Mouse (Mus musculus) ES-E14 (cell line): ENCODE results near the gene Slc39a13. TPM values are rescaled to one million over a fixed set of nuclear protein-coding genes. Genes with fewer than 3 reads are reported as not detected.

ENCODE experiments used
- DNase-seq: peaks from one replicate; pipeline ENCODE4 v3.0.0-alpha.2; 2013; ENCODE audit warnings: low read depth, low spot score
- H3K27ac ChIP-seq: 2 replicates; pipeline ENCODE4 v1.5.1; 2012; ENCODE audit warnings: low read depth, mild to moderate bottlenecking, low read length, moderate library complexity, mixed read lengths; ENCODE audit not compliant: poor library complexity, insufficient read depth, severe bottlenecking
- H3K36me3 ChIP-seq: 2 replicates; pipeline ENCODE4 v1.6.1; 2012; ENCODE audit warnings: mild to moderate bottlenecking, low read length, moderate library complexity, mixed read lengths; ENCODE audit not compliant: control insufficient read depth, poor library complexity, insufficient read depth, severe bottlenecking
- H3K4me1 ChIP-seq, 2 experiments: fragments of 150-350 bp in 1 of 2; sonication (generic) in 1 of 2; 2 replicates each; pipeline ENCODE4 v1.6.1; 2012; ENCODE audit warnings: low read length in 2 of 2, mild to moderate bottlenecking in 1 of 2, mixed read lengths in 1 of 2; ENCODE audit not compliant: control insufficient read depth in 2 of 2, insufficient read depth in 2 of 2, poor library complexity in 1 of 2
- H3K4me3 ChIP-seq, 2 experiments: fragments of 150-350 bp in 1 of 2; sonication (generic) in 1 of 2; 2 replicates each; pipeline ENCODE4 v1.5.1; 2012; ENCODE audit warnings: low read length in 2 of 2, low read depth in 1 of 2, mild to moderate bottlenecking in 1 of 2, mixed read lengths in 1 of 2; ENCODE audit not compliant: insufficient read depth in 1 of 2, poor library complexity in 1 of 2, severe bottlenecking in 1 of 2
- H3K9ac ChIP-seq: 2 replicates; pipeline ENCODE4 v1.6.1; 2012; ENCODE audit warnings: low read depth, mild to moderate bottlenecking, low read length, mixed read lengths; ENCODE audit not compliant: poor library complexity, insufficient read depth, severe bottlenecking
- H3K9me3 ChIP-seq: fragments of 150-350 bp; sonication (generic); 2 replicates; pipeline ENCODE4 v1.6.1; 2012; ENCODE audit warnings: low read depth, mild to moderate bottlenecking, low read length; ENCODE audit not compliant: control insufficient read depth, insufficient read depth
- CHD2 ChIP-seq: IDR thresholded peaks from 2 replicates; pipeline ENCODE4 v1.6.1; 2014; ENCODE audit warnings: mild to moderate bottlenecking, low read depth, low read length, inconsistent platforms
- HCFC1 ChIP-seq: IDR thresholded peaks from 2 replicates; pipeline ENCODE4 v1.6.1; 2012; ENCODE audit warnings: low read length, inconsistent platforms, borderline replicate concordance; ENCODE audit not compliant: insufficient read depth
- MAFK ChIP-seq: IDR thresholded peaks from 2 replicates; pipeline ENCODE4 v1.6.1; 2014; ENCODE audit warnings: mild to moderate bottlenecking, low read depth, low read length, inconsistent platforms; ENCODE audit not compliant: insufficient read depth
- ZC3H11A ChIP-seq: IDR thresholded peaks from 2 replicates; pipeline ENCODE4 v1.6.1; 2012; ENCODE audit warnings: low read depth, mild to moderate bottlenecking, inconsistent platforms, low read length, borderline replicate concordance
- ZNF384 ChIP-seq: IDR thresholded peaks from 2 replicates; pipeline ENCODE4 v1.6.1; 2012; ENCODE audit warnings: low read depth, low read length, inconsistent platforms
- in situ Hi-C, 2 experiments: fragments of 600-800 bp; cut with MboI; formaldehyde crosslinking; loops; one replicate each; pipeline ENCODE4 v1.15.1; 2025; ENCODE audit warnings: low sequenced_read_pairs in 2 of 2, inconsistent platforms in 1 of 2; ENCODE audit not compliant: unreplicated experiment in 2 of 2
- total RNA-seq: library from RNA; depleted of rRNA; stranded (reverse); fragments of 300-350 nt; gene quantifications from 2 replicates; pipeline ENCODE4 v1.2.3, GENCODE M21; 2012

The Slc39a13 gene
- total RNA-seq, 1 experiment = 18.3 TPM

GRCm38 (mm10) chr2:91088987-91089386 is 18.8 kb upstream of the Slc39a13 start:
- Histone ChIP-seq H3K9ac (no peak overlapping the region), H3K4me3 (no peak overlapping the region), H3K36me3 (no peaks in the 10 kb centered on the region), H3K27ac (no peak overlapping the region), H3K4me1 (no peaks in the 10 kb centered on the region), H3K9me3 (no peaks in the 10 kb centered on the region)
- no peak for TF ChIP-seq CHD2
- no peak for TF ChIP-seq MAFK
- no peak for TF ChIP-seq ZC3H11A
- no peak for TF ChIP-seq HCFC1
- TF ChIP-seq ZNF384 = no peak; the same call in 1 of the 2 replicates
- in situ Hi-C loops = no loop called here
- DNase-seq = no peak

GRCm38 (mm10) chr2:91087453-91087852 is 17.2 kb upstream of the Slc39a13 start:
- TF ChIP-seq ZC3H11A (no peak), MAFK (no peak)
- Histone ChIP-seq H3K4me1 (no peaks in the 10 kb centered on the region), H3K4me3 (no peak overlapping the region), H3K9ac (no peak overlapping the region), H3K9me3 (no peaks in the 10 kb centered on the region), H3K27ac (no peak overlapping the region), H3K36me3 (no peaks in the 10 kb centered on the region)
- in situ Hi-C loops = no loop called here
- DNase-seq = no peak

- no peak overlapping the region for H3K4me3 ChIP-seq
- in situ Hi-C loops = no loop called here
- H3K9me3 ChIP-seq = no peaks in the 10 kb centered on the region
- TF ChIP-seq HCFC1 = no peak
- no peak for TF ChIP-seq ZNF384
- TF ChIP-seq CHD2 = no peak
- no peak for TF ChIP-seq MAFK
- TF ChIP-seq ZC3H11A = no peak
- H3K4me1 ChIP-seq = no peaks in the 10 kb centered on the region
- no peak overlapping the region for H3K27ac ChIP-seq
- no peak overlapping the region for H3K9ac ChIP-seq
- no peak for DNase-seq
- no peaks in the 10 kb centered on the region for H3K36me3 ChIP-seq
Observed at GRCm38 (mm10) chr2:91086392-91087237, 16.4 kb upstream of the Slc39a13 start.

- Histone ChIP-seq H3K4me3 (no peak overlapping the region), H3K9me3 (no peaks in the 10 kb centered on the region), H3K9ac (no peak overlapping the region), H3K4me1 (no peaks in the 10 kb centered on the region), H3K27ac (no peak overlapping the region), H3K36me3 (no peaks in the 10 kb centered on the region)
- in situ Hi-C loops = no loop called here
- no peak for TF ChIP-seq MAFK
- TF ChIP-seq CHD2 = no peak
- TF ChIP-seq ZC3H11A = no peak
- TF ChIP-seq HCFC1 = no peak
- no peak for TF ChIP-seq ZNF384
- DNase-seq = no peak
Observed at GRCm38 (mm10) chr2:91085494-91086391, 15.5 kb upstream of the Slc39a13 start.
